Mouse (Mus musculus): ENCODE data around the gene Ctsz.
A peak's percentile ranks its signal among the peaks of the same experiment; 100 is the strongest.

The Ctsz gene

GRCm38 (mm10) chr2:174438737-174439449, at the start of gene Ctsz:
Gene Ctsz, minus strand, starts transcription at chr2:174439039.
- peak; percentile 73 for DNase-seq (ENCODE audit: low spot score)

DNA sequence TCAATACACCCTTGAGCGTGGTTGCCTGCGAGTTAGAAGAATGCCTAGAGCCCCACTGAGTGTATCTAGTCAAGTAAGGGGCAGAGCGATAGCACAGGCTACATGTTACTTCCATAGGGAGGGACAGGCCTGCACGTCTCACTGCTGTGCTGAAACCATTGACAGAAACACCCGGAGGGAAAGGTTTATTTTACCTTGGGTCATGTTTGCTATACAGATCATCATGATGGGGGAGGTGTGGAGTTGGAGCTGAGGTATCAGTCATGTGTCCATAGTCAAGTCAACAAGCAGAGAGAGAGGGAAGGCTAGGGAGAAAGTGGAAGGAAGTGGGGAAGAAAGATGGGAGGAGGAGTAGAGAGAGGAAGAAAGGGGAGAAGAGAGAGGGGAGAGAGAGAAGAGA, 48.2 kb upstream of the Ctsz start:
- DNase-seq (ENCODE audit: low spot score) = no peak

GRCm38 (mm10) chr2:174478746-174479145, 39.9 kb upstream of the Ctsz start:
- DNase-seq (ENCODE audit: low spot score) = no peak

- no peak for DNase-seq (ENCODE audit: low spot score)
These were observed 38.9 kb upstream of the Ctsz start for GRCm38 (mm10) chr2:174477543-174478319.

DNA sequence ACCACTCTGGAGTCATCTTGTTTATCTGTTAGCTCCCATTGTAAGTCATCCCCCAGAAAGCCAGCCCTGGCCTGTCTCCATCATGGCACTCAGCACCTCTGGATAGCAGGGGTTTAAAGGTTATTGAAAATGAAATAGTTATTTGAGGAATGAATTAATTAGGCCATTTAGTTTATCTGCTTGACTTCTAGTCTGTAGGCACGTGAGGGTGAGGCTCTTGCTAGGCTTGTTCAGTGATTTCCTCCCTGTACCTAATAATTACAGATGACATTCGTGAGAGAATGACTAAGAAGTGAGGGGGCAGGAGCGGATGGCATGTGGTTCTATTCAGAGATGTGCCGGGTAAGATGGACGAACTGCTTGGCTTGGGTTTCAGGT, 34.7 kb upstream of the Ctsz start:
- DNase-seq (ENCODE audit: low spot score) = no peak

- peak; percentile 99 for DNase-seq (ENCODE audit: low spot score)
These were observed 34.1 kb upstream of the Ctsz start, which contains the start of gene Prelid3b for GRCm38 (mm10) chr2:174472818-174473549. Gene Prelid3b, minus strand, starts transcription at chr2:174473081.

GRCm38 (mm10) chr2:174472407-174472806, 33.6 kb upstream of the Ctsz start:
- DNase-seq (ENCODE audit: low spot score) = no peak

GRCm38 (mm10) chr2:174470786-174471405, 32.1 kb upstream of the Ctsz start:
- no peak for DNase-seq (ENCODE audit: low spot score)

DNA sequence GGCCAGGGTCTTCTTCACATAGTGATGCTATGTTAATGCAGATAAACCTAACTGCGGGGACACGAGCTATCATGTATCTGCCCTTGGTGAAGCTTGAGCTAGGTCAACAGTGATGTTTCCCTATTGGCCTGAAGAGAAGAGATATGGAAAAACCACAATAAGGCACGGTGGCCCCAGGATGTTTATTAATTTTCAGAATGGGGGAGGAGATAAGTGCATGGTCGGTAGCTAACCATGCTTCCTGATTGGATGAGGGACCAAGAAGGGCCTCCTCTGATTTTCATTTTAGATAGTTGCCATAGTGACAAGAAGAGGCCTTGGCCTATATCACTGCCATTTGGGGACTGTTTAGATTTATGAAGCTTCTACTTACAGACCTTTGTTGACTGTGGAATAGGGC, 31.5 kb upstream of the Ctsz start:
- DNase-seq (ENCODE audit: low spot score) = no peak

DNA sequence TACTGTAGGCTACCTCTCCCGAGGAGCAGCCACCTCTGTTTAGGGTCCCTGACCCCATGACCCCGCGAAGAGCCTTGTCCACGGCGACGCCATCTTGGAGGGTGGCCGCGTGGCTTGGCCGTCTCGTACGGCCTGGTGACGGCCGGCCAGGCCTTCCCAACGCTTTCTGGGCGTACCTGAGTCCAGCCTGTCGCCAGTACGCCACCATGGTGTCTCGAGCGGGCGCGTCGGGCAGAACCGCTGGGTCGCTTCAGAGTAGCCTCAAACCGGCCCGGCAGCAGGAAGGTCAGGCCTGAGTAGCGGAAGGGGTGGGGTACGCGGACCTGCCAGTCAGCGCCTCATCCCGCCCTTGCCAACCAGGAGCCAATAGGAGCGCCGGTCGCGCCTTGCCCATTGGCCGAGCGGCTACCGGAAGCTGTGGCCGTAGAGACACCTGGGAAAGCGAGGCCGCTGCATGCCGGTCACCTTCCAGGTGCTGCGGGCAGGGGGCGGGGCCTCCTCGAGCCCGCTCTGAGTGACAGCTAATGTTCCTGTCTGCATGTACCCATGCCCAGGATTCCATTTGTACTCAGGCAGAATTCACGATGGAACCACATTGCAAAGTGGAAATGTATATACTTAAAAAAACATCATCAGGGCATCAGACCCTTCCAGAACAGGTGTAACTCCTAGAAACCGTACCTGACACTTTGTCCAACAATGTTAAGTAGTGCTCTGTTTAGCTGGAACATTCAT, 25.1 kb upstream of the Ctsz start, which contains the start of gene Atp5e:
Atp5e (minus strand) TSS at position 317 of the 735 bp plus-strand sequence.
- peak; percentile 84 for DNase-seq (ENCODE audit: low spot score)

GRCm38 (mm10) chr2:174463370-174463769, 24.5 kb upstream of the Ctsz start:
- no peak for DNase-seq (ENCODE audit: low spot score)

- DNase-seq (ENCODE audit: low spot score) = no peak
These were observed 20.5 kb upstream of the Ctsz start for GRCm38 (mm10) chr2:174459365-174459764.

- DNase-seq (ENCODE audit: low spot score) = peak; percentile 48
These were observed 14.8 kb upstream of the Ctsz start for GRCm38 (mm10) chr2:174453681-174454080.

GRCm38 (mm10) chr2:174450353-174450752, 11.5 kb upstream of the Ctsz start, which contains the start of gene Tubb1:
Gene Tubb1, plus strand, starts transcription at chr2:174450695.
- no peak for DNase-seq (ENCODE audit: low spot score)

- no peak for DNase-seq (ENCODE audit: low spot score)
These were observed 9.6 kb upstream of the Ctsz start for GRCm38 (mm10) chr2:174448405-174448804.

DNA sequence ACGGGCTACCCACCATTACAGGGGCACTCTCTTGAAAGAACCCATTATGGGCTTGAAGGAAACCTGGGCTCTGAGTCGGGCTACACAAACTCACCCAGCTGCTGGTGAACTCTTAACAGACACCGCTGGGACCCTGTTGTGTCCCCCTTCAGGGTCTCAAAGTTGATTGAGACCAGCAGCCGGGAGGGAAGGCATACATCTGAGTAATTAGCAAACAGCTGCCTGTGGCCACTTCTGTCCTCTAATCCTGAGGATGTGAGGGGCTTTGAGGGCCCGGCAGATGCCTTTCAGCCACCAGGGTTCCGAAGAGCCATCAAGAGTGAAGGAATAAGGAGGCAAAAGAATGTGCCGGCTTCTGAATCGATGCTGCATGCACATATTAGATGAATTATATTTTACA, 8.1 kb upstream of the Ctsz start:
- DNase-seq (ENCODE audit: low spot score) = no peak

DNA sequence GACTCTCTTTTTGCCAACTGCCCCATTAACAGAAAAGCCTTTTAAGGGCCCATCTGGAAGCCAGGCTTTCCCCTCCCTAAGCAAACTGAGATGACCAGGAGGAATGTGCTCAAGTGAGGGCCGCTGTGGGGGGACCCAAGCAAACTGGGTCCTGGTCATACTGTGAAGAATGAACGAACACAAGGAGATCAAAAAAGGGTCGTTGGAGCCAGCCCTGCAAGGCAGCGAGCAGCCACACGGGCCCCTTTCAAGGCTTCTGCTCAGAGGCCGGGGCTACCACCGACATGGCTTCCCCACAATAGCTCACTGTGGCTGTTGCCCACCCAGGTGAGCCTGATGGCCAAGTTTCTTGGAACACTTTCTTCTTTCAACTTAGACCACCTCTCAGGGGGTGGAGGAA, 7.7 kb upstream of the Ctsz start:
- no peak for DNase-seq (ENCODE audit: low spot score)

GRCm38 (mm10) chr2:174445018-174445417, 6.2 kb upstream of the Ctsz start:
- no peak for DNase-seq (ENCODE audit: low spot score)

DNA sequence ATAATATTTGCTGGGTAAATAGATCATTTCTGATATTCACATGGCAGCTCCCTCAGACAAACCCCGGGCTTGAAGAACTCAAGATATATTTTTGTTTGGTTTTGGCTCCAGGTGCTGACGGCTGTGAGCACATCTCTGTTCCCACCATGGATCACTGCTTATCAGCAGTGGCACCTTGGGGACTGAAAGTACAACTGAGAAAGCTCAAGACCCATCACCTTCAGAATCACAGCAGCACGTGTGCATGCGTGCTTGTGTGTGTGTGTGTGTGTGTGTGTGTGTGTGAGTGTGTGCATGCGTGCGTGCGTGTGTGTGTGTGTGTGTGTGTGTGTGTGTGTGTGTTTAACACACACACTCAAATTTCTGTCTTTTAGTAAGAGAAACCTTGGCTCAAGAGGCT, 5.5 kb upstream of the Ctsz start:
- no peak for DNase-seq (ENCODE audit: low spot score)

DNA sequence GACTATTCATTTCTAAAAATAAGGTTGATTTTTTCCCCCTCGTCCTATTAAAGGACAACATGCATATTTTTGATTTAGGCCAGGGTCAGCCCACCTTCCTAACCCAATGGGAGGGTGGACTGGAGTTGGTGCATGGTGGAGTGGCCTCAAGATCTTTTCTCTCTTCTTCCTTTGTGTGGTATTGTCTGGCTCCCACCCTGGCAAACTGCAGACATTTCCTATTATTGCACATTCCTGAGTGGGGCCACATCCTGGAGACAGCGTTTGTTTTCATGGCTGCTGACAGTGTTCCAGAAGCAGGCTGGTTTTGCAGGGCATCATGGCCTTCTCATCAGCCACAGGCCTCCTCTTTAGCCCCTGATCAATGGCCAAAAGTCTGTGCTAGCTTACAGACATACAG, 4.2 kb upstream of the Ctsz start:
- DNase-seq (ENCODE audit: low spot score) = no peak

DNA sequence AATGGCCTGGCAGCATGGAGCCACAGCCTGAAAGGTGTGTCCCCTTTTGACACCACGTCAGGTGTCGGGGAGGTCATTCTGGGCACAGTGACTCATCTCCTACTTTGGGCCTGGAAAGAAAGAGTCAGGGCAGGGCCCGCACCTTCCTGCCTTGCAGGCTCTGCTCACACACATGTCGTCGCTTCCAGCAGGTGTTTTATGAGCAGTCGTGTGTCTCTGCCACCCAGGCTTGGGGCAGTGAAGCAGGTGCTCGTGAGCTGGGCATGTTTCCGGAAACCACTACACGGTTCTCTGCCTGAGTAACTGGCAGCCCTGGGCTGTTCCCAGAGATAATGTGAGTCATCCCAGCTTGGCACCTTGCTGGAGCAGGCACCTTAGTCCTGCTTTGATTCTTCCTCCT, 3.6 kb upstream of the Ctsz start:
- DNase-seq (ENCODE audit: low spot score) = no peak

GRCm38 (mm10) chr2:174441898-174442297, 3.1 kb upstream of the Ctsz start:
- DNase-seq (ENCODE audit: low spot score) = no peak

All from spleen, adult 12 weeks (tissue).